Mouse (Mus musculus): ENCODE data around the gene Gemin8. TPM values are rescaled to one million over a fixed set of nuclear protein-coding genes. Genes with fewer than 3 reads are reported as not detected.
A peak's percentile ranks its signal among the peaks of the same experiment; 100 is the strongest.

Gemin8 gene
- polyA plus RNA-seq (2015; fragmentation: Nextera tagmentation; extraction: Ambion mirVana), result 7.6 and 10.9 TPM in 2 replicates

DNA sequence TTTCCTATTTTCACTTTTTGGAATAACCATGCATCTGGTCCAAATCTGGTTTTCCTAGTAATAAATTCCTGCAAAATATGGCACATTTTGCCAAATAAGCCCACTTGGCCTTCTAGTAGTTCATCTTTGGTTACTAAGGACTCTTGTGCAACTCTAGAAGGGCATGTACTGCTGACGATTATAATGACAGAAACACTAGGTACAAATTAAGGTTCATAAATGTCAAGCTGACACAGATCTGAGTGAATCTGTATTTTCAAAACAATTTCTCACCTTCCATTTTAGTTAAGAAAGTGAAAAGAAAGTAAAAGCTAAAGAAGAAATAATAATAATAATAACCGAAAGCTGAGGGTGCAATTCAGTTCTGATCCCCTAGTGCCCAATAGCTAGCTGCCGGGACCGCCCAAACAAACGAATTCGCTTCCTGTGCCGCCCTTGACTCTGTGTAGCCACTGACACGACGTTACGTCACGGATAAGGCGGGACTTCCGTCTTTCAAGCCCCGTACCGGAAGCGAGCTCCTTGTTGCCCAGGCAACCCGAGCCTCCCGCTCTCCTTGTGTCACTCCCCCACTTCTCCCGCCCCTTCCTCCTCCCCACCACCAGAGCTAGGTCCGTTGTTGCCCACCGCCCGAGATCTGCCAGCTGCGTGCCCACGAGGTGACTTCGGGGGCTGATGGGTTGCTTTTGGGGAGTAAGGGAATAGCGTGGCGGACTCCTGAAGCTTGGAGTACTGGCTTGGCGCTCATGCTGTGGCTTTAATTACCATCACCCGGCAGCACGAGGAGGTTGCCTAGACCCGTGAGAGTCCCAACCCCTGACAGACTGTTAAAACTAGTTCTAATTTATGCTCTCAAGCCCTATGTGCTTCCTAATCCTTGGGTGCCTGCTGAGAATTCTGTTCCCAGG is at the start of gene Gemin8:
Gene Gemin8, plus strand, starts transcription at position 563 of the 908 bp plus-strand sequence.
- WGBS, result 23% methylated on average over 31 of the region's 31 CpGs
- Histone ChIP-seq H3K9me3 (no peaks in the 10 kb centered on the region), H3K27ac (peak within 1 kb of the TSS; percentile 83), H3K4me3 (replicated peaks) (peak within 1 kb of the TSS; percentile 49), H3K4me2 (replicated peaks) (peak within 1 kb of the TSS; percentile 55), H3K36me3 (no peaks in the 10 kb centered on the region), H3K27me3 (peaks cover 6% of the 10 kb centered on the region; the same call in 1 of the 2 replicates), H3K4me1 (replicated peaks) (peaks cover 22% of the 10 kb centered on the region), H3K9ac (replicated peaks) (peak within 1 kb of the TSS; percentile 58)
- ATAC-seq, result peak; percentile 99

DNA sequence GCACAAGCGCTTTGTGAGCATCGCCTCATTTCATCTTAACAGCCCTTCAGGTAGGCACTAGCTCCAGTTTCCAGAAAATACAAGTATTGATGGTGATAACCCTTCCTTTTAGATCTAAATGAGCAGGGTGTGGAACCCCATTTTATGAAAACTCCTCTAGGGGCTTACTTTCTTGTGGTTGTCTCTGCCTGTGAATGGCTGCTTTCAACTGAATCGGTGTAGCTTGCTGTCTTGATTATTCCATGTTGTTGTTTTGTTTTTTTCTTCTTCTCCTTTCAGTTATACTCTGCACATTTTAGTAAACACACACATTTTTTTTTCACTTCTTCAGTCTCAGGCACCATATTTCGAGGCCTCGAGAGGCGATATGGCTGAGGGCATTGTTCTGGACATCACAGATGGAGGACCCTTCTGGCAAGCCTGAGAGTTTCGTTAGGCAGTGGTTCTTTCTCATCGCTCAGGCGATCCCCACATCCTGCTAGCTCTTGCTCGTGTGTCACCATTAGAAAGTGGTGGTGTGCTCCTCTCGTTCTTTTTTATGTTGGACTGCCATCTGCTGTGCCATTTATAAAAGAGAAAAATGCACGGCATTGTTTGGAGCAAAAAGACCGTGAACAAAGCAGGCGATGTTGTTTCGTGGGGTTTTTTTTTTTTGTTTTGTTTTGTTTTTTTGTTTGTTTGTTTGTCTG is 23.0 kb upstream of the Gemin8 start:
- H3K27ac ChIP-seq, result no peak overlapping the region
- ATAC-seq, result peak; percentile 79

DNA sequence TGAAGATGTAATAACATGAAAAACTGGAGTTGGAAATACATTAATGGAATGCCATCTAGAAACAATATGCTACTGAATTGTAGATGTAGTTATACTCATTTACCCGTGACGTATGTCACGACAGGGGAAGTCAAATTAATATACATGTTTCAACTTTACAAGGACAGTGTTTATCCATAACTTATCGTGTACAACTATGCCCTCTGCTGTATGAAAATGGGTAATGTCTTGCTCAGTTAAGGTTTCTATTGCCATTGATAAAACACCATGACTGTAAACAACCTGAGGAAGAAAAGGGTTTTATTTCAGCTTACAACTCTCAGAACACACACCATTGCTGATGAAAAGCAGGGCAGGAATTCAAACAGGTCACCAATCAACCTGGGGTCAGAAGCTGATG is 7.5 kb upstream of the Gemin8 start:
- no peak for ATAC-seq
- WGBS, result 63% methylated on average over 4 of the region's 4 CpGs

More for the DNA sequence above, 23.0 kb upstream of the Gemin8 start:
- Histone ChIP-seq H3K4me1 (replicated peaks) (no peaks in the 10 kb centered on the region), H3K4me3 (replicated peaks) (no peak overlapping the region), H3K9ac (replicated peaks) (no peak overlapping the region), H3K9me3 (no peaks in the 10 kb centered on the region), H3K36me3 (no peaks in the 10 kb centered on the region), H3K27me3 (peaks cover 7% of the 10 kb centered on the region; the same call in 1 of the 2 replicates), H3K4me2 (replicated peaks) (no peak overlapping the region)
- 50% methylated on average over 15 of the region's 15 CpGs for WGBS

DNA sequence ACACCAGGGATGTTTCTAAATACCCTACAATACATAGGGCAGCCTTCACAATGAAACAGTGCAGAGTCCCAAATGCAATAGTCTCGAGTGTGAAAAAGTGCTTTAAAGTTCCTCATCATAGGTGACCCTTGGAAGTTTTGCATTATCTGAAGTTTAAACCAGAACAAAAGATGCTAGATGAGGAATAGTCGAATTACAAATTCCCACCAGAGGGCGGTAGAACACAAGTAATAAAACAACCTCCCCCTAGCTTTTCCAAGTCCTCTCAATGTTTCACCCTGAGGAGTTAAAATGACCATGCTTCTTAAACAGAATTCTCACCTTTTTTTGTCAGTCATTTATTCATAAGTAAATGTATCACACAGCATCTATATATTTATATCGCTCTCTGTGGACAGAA is 2.9 kb upstream of the Gemin8 start:
- no peak overlapping the region for H3K27ac ChIP-seq
- 6% methylated on average over 4 of the region's 4 CpGs for WGBS

More for the DNA sequence above, 7.5 kb upstream of the Gemin8 start:
- Histone ChIP-seq H3K9me3 (no peaks in the 10 kb centered on the region), H3K4me1 (replicated peaks) (no peaks in the 10 kb centered on the region), H3K27me3 (peaks cover 5% of the 10 kb centered on the region; the same call in 1 of the 2 replicates), H3K36me3 (no peaks in the 10 kb centered on the region), H3K27ac (no peak overlapping the region), H3K4me2 (replicated peaks) (no peak overlapping the region), H3K9ac (replicated peaks) (no peak overlapping the region), H3K4me3 (replicated peaks) (no peak overlapping the region)

DNA sequence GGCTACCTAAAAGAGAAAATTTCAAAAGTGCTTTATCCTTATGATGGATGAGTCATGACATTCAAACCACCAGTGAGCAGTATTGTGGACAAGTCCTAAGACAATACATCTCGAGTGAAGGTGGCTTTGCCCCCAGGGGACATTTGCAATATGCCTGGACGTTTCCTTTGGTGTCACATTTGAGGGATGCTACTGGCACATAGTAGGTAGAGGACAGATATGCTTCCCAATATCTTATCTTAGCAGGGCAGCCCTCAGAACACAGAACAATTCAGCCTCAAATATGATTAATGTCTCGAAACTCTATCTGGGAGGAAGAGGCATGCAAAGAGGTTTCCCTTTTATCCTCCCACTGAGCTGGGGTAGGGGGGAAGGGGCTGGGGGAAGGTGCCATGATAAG is 2.3 kb upstream of the Gemin8 start:
- no peak for ATAC-seq
- Histone ChIP-seq H3K9me3 (no peaks in the 10 kb centered on the region), H3K4me3 (replicated peaks) (no peak overlapping the region), H3K4me2 (replicated peaks) (no peak overlapping the region), H3K4me1 (replicated peaks) (peaks cover 12% of the 10 kb centered on the region), H3K27me3 (peaks cover 5% of the 10 kb centered on the region; the same call in 1 of the 2 replicates), H3K9ac (replicated peaks) (no peak overlapping the region), H3K27ac (no peak overlapping the region), H3K36me3 (no peaks in the 10 kb centered on the region)
- 57% methylated on average over 3 of the region's 3 CpGs for WGBS

More for the DNA sequence above, 2.9 kb upstream of the Gemin8 start:
- Histone ChIP-seq H3K4me3 (replicated peaks) (no peak overlapping the region), H3K9me3 (no peaks in the 10 kb centered on the region), H3K36me3 (no peaks in the 10 kb centered on the region), H3K4me1 (replicated peaks) (peaks cover 6% of the 10 kb centered on the region), H3K27me3 (peaks cover 5% of the 10 kb centered on the region; the same call in 1 of the 2 replicates), H3K4me2 (replicated peaks) (no peak overlapping the region), H3K9ac (replicated peaks) (no peak overlapping the region)
- no peak for ATAC-seq

DNA sequence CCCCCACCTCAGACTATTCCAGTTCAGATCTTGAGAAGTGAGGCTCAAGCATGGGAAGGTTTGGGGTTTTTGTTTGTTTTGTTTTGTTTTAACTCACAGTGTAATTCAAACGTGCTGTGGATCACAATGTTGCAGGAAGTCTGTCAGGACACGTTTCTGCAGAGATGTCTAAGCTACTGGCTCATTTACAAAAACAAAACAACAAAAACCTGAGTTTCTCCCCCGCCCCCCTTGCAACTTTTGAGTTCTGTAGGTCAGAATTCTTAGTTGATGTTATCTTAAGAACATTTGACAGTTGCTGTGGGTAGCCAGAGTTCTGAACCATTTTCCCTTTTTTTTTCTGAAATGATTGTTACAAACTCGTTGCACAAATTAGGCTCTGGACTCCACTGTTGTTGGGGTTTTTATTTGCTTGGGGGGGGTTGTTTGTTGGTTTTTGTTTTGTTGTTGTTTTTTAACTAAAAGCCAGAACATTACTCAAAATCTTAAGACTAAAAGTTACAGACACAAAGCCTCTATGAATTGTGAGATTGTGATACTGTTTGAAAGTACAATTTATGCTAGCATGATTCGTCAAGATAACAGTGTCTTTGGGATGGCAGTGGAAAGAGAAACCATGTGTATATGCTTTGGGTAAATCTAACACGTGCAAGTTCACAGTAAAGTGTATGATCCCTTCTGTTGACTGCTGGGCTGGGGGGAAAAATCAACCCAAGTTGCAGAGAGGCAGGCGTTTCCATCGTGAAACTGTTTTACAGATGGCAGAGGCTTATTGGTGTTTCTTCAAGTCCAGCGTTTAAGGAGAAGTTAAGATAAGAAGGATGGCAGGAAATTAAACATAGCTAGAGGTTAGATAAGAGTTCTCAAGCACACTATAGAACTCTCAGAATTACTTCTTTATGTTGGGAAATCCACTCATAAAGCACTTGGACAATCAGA is 815 bp downstream of the Gemin8 start:
- no peak for ATAC-seq
- peaks cover 22% of the 10 kb centered on the region for H3K4me1 ChIP-seq (replicated peaks)
- no peaks in the 10 kb centered on the region for H3K36me3 ChIP-seq
- WGBS, result 26% methylated on average over 9 of the region's 9 CpGs
- no peaks in the 10 kb centered on the region for H3K9me3 ChIP-seq
- peaks cover 6% of the 10 kb centered on the region; the same call in 1 of the 2 replicates for H3K27me3 ChIP-seq
- peak overlapping the region; percentile 83 for H3K27ac ChIP-seq
- H3K4me2 ChIP-seq (replicated peaks), result peak overlapping the region; percentile 55
- H3K4me3 ChIP-seq (replicated peaks), result peak overlapping the region; percentile 49
- H3K9ac ChIP-seq (replicated peaks), result peak overlapping the region; percentile 58

DNA sequence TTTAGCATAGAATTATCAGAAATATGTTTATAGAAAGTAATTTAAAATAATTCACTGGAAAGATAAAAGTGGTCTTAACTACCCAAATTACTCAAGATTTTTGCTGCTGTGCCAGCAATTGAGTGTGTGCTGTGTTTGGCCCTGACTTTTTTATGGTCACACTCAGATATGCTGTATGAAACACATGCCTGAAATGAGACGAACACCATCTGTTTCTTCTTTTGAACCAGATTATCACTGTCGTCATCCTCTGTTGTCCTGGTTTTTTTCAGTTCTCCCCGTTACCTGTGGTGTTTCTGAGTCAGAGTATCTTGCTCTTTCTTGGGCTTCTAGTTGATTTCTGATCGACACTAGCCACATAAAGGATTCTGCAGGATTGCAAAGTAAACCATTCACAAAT is 1.8 kb downstream of the Gemin8 start:
- H3K4me1 ChIP-seq (replicated peaks), result peaks cover 22% of the 10 kb centered on the region
- H3K9ac ChIP-seq (replicated peaks), result no peak overlapping the region
- peaks cover 3% of the 10 kb centered on the region; the same call in 1 of the 2 replicates for H3K27me3 ChIP-seq
- no peak overlapping the region for H3K27ac ChIP-seq
- H3K9me3 ChIP-seq, result no peaks in the 10 kb centered on the region
- WGBS, result 62% methylated on average over 4 of the region's 4 CpGs
- no peak overlapping the region for H3K4me3 ChIP-seq (replicated peaks)
- no peaks in the 10 kb centered on the region for H3K36me3 ChIP-seq
- ATAC-seq, result no peak
- H3K4me2 ChIP-seq (replicated peaks), result peak overlapping the region; percentile 19; the same call in 1 of the 2 replicates

DNA sequence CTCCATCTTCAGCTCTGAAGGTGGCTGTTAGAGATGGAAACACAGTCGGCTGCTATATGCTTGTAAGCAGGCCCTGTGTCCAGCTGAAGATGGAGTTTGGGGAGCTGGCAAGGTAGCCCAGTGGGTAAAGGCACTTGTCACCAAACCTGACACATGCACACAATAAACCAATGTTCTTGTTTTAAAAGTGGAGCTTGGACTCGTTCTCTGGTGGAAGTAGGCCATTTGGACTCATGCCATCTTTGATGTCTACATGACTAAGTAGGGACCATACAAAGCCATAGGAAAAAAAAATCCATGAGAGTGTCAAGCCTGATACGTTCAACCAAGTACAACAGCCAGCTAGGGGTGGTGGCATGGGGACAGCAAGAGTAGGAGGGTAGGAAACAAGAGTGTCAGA is 2.4 kb downstream of the Gemin8 start:
- Histone ChIP-seq H3K36me3 (no peaks in the 10 kb centered on the region), H3K9me3 (no peaks in the 10 kb centered on the region), H3K4me3 (replicated peaks) (no peak overlapping the region), H3K27me3 (peaks cover 3% of the 10 kb centered on the region; the same call in 1 of the 2 replicates), H3K4me1 (replicated peaks) (peaks cover 22% of the 10 kb centered on the region), H3K9ac (replicated peaks) (no peak overlapping the region), H3K27ac (no peak overlapping the region), H3K4me2 (replicated peaks) (no peak overlapping the region)
- 59% methylated on average over 3 of the region's 3 CpGs for WGBS
- ATAC-seq, result no peak

DNA sequence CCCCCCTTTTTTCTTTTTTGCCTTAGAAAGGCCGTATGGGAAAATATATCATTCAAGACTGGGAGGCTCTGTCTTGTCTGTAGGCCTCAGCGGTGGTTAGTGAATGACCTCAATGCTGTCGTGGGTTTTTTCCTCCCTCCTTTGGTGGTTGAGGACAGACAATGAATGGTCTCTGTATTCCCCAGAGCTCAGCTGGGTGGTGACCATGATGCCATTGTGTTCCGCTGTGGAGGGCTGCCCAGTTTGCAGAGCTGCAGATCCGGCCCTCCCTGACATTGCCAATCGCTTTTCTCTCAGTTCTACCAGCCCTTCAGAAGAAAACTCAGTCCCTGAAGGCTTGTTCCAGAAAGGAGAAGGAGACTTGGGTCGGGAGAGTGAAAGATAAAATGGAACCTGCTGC is 3.5 kb downstream of the Gemin8 start:
- ATAC-seq, result peak; percentile 24; the same call in 1 of the 2 replicates
- no peak overlapping the region for H3K4me2 ChIP-seq (replicated peaks)
- H3K9me3 ChIP-seq, result no peaks in the 10 kb centered on the region
- peaks cover 22% of the 10 kb centered on the region for H3K4me1 ChIP-seq (replicated peaks)
- H3K9ac ChIP-seq (replicated peaks), result no peak overlapping the region
- H3K4me3 ChIP-seq (replicated peaks), result no peak overlapping the region
- 45% methylated on average over 7 of the region's 7 CpGs for WGBS
- H3K27ac ChIP-seq, result peak overlapping the region; percentile 57
- 0 out of 2 replicates have a peak, but pooled peaks cover 3% of the 10 kb centered on the region for H3K27me3 ChIP-seq
- H3K36me3 ChIP-seq, result no peaks in the 10 kb centered on the region

DNA sequence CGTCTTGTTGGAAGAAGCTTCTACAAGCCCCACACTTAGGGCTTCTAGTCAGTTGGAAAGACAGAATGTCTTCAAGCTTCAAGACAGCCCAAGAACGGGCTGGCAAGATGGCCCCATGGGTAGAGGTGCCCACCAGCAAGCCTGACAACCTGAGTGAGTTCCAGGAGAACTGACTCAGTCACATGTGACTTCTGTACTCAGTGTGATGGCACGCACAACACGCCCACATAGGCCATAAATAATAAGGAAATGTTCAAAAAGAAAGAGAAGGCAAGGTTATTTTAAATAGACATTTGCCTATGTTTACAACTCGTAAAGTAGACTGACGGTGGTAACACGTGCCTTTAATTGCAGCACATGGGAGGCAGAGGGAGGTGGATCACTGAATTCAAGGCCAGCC is 7.7 kb downstream of the Gemin8 start:
- H3K4me3 ChIP-seq (replicated peaks), result no peak overlapping the region
- H3K4me1 ChIP-seq (replicated peaks), result peaks cover 9% of the 10 kb centered on the region
- H3K27me3 ChIP-seq, result 0 out of 2 replicates have a peak, but pooled peaks cover 3% of the 10 kb centered on the region
- H3K27ac ChIP-seq, result no peak overlapping the region
- no peaks in the 10 kb centered on the region for H3K36me3 ChIP-seq
- H3K9ac ChIP-seq (replicated peaks), result no peak overlapping the region
- H3K4me2 ChIP-seq (replicated peaks), result no peak overlapping the region
- 90% methylated on average over 7 of the region's 7 CpGs for WGBS
- no peaks in the 10 kb centered on the region for H3K9me3 ChIP-seq
- ATAC-seq, result no peak

DNA sequence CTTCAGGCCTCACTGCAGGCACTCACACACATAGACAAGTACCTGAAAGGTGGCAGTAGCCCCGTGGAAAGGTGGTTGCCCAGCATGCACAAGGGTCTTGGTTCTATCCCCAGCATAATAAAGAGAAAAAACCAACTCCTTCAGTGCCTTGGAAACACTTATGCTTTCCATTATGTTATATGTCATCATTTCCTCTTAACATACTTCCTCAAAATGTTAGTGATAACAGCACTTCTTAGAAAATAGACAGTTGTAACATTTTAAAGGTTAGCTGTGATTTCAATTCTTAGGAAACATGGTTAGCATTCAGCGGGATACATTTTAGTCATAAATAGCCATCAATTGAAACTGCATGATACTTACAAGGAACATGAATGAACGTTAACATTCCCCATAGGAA is 12.8 kb downstream of the Gemin8 start:
- Histone ChIP-seq H3K9me3 (no peaks in the 10 kb centered on the region), H3K27ac (no peak overlapping the region), H3K4me3 (replicated peaks) (no peak overlapping the region), H3K4me2 (replicated peaks) (no peak overlapping the region), H3K4me1 (replicated peaks) (no peaks in the 10 kb centered on the region), H3K36me3 (no peaks in the 10 kb centered on the region), H3K27me3 (peaks cover 10% of the 10 kb centered on the region), H3K9ac (replicated peaks) (no peak overlapping the region)
- no peak for ATAC-seq
- WGBS, result 87% methylated on average over 3 of the region's 3 CpGs
